Mouse (Mus musculus) heart, embryonic 16.5 days (tissue): ENCODE measurements around the gene Cacng6. TPM values are rescaled to one million over a fixed set of nuclear protein-coding genes. Genes with fewer than 3 reads are reported as not detected.

Experiments used
- ATAC-seq: fragments of 200-750 bp; cut with Nextera tagmentation; replicated peaks from 2 replicates; pipeline ENCODE4 v1.8.0; 2017; ENCODE audit warnings: moderate number of reproducible peaks; ENCODE audit not compliant: insufficient read depth, low FRiP score; ENCODE audit errors: extremely low read depth
- H3K27ac ChIP-seq: fragments of 300-500 bp; sonication (generic); 2 replicates; pipeline ENCODE4 v1.5.1; 2014; ENCODE audit warnings: mild to moderate bottlenecking, low read length, control low read depth, moderate library complexity
- H3K27me3 ChIP-seq: fragments of 300-500 bp; sonication (generic); 2 replicates; pipeline ENCODE4 v1.6.1; 2014; ENCODE audit warnings: low read length, mixed read lengths; ENCODE audit not compliant: control insufficient read depth, insufficient read depth
- H3K36me3 ChIP-seq: fragments of 300-500 bp; sonication (generic); 2 replicates; pipeline ENCODE4 v1.6.1; 2014; ENCODE audit not compliant: control insufficient read depth, insufficient read depth
- H3K4me1 ChIP-seq: fragments of 300-500 bp; sonication (generic); 2 replicates; pipeline ENCODE4 v1.6.1; 2014; ENCODE audit warnings: low read length, mixed read lengths; ENCODE audit not compliant: control insufficient read depth, insufficient read depth
- H3K4me2 ChIP-seq: fragments of 300-500 bp; sonication (generic); 2 replicates; pipeline ENCODE4 v1.6.1; 2014; ENCODE audit warnings: low read depth, mild to moderate bottlenecking, control low read depth, low read length
- H3K4me3 ChIP-seq: fragments of 300-500 bp; sonication (generic); 2 replicates; pipeline ENCODE4 v1.5.1; 2014; ENCODE audit warnings: mild to moderate bottlenecking, control low read depth, low read length
- H3K9ac ChIP-seq: fragments of 300-500 bp; sonication (generic); 2 replicates; pipeline ENCODE4 v1.6.1; 2014; ENCODE audit warnings: low read length, control low read depth
- H3K9me3 ChIP-seq: fragments of 300-500 bp; sonication (generic); replicated peaks from 2 replicates; pipeline ENCODE4 v1.6.1; 2016; ENCODE audit warnings: low read length; ENCODE audit not compliant: control insufficient read depth
- WGBS: fragments of 180-500 bp; shearing (Covaris S2); extraction: QIAGEN DNeasy Blood & Tissue Kit; methylation state at CpG from one replicate; pipeline ENCODE4 v1.1.7; 2014; 5-methylcytosine and 5-hydroxymethylcytosine counted together
- polyA plus RNA-seq: library from polyadenylated mRNA; unstranded; fragments of >200 nt; fragmentation: Nextera tagmentation; extraction: Ambion mirVana; gene quantifications from 2 replicates; pipeline ENCODE4 v1.2.1, GENCODE M21; 2015

Gene Cacng6
- 15.5 and 18.9 TPM in 2 replicates for polyA plus RNA-seq

DNA sequence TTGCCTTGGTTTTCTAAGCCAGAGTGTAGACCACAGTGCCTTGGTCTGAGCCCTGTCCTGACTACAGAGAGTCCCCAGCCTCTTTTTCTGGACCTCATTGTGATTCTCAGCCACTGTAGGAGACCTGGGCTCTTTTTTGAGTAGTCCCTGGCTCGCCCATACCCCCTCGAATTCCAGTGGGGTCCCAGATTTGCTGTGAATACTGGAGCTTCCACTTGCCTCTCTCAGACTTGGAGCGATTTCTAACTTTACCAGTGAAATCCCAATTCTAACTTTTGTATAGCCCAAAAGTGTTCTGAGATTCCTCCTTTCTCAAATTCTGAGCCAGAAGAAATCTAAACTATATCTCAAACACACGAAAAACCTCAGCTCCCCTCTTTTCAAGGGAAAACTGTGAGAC is at the start of gene Cacng6:
Gene Cacng6 (plus strand): TSS at position 301 of the 400 bp plus-strand sequence.
- Histone ChIP-seq H3K9me3 (no peaks in the 10 kb centered on the region), H3K27ac (peak within 1 kb of the TSS; percentile 59), H3K9ac (peak within 1 kb of the TSS; percentile 72), H3K4me3 (peak within 1 kb of the TSS; percentile 51), H3K4me2 (peak within 1 kb of the TSS; percentile 71), H3K27me3 (peaks cover 26% of the 10 kb centered on the region), H3K4me1 (peaks cover 7% of the 10 kb centered on the region; the same call in 1 of the 2 replicates), H3K36me3 (no peaks in the 10 kb centered on the region)
- WGBS: 55% methylated on average over 4 of the region's 4 CpGs
- no peak for ATAC-seq

DNA sequence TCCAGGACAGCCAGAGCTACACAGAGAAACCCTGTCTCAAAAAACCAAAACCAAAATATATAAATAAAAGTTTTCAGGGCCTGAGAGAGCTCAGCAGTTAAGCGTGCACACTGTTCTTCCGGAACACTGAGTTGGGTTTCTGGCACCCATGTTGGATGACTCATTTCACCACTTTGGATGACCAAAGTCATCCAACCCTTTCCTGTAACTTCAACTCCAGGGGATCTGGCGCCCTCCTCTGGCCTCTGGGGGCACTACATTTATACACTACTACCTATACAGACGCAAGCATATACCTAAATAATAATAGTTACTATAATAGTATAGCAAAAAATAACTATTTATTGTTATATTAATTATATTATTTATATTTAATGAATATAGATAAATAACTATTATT is 47.2 kb upstream of the Cacng6 start:
- Histone ChIP-seq H3K4me3 (no peak overlapping the region), H3K9me3 (no peaks in the 10 kb centered on the region), H3K36me3 (no peaks in the 10 kb centered on the region), H3K4me1 (no peaks in the 10 kb centered on the region), H3K9ac (no peak overlapping the region), H3K27ac (no peak overlapping the region), H3K4me2 (no peak overlapping the region), H3K27me3 (no peaks in the 10 kb centered on the region)
- WGBS: 42% methylated on average over 4 of the region's 4 CpGs
- ATAC-seq: no peak

DNA sequence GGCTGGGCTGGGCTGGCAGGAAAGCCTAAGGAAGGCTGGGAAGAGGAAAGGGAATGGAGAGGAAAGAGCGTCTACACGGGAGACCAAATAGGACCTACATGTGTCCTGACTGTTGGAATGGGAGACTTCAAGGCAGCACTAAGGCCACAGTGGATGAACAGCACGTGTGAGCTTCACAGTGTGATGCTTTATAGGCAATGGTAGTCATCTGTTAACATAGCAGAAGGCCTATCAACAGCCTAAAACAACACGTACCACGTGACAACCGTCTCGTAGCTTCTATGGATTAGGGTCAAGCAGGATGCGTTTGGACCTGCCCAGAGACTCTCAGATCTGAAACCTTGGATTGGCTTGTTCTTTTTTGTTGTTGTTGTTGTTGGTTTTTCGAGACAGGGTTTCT is 41.9 kb upstream of the Cacng6 start:
- ATAC-seq: no peak
- Histone ChIP-seq H3K9me3 (no peaks in the 10 kb centered on the region), H3K36me3 (no peaks in the 10 kb centered on the region), H3K4me2 (no peak overlapping the region), H3K27ac (no peak overlapping the region), H3K27me3 (no peaks in the 10 kb centered on the region), H3K4me1 (no peaks in the 10 kb centered on the region), H3K4me3 (no peak overlapping the region), H3K9ac (no peak overlapping the region)
- 75% methylated on average over 9 of the region's 9 CpGs for WGBS

DNA sequence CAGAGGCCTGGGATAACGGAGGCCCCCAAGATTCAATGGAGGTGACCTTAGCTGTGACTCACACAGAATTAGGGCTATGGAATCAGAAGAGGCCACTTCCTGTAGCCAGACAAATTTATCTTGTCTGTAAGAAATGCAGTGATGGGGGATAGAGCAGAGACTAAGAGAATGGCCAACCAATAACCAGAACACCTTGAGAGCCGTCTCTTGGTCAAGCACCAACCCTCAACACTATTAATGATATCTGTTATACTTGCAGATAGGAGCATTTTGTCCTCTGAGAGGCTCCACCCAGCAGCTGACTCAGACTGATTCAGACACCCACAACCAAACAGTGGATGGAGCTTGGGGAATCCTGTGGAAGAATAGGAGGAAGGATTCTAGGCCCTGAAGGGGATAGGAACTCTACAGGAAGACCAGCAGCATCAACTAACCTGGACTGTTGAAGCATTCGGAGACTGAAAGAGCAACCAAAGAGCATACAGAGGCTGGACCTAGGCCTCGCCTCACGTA is 39.1 kb upstream of the Cacng6 start:
- Histone ChIP-seq H3K4me3 (no peak overlapping the region), H3K36me3 (no peaks in the 10 kb centered on the region), H3K27me3 (no peaks in the 10 kb centered on the region), H3K27ac (no peak overlapping the region), H3K9ac (no peak overlapping the region), H3K4me1 (no peaks in the 10 kb centered on the region), H3K4me2 (no peak overlapping the region), H3K9me3 (no peaks in the 10 kb centered on the region)
- 84% methylated on average over 5 of the region's 5 CpGs for WGBS
- ATAC-seq: no peak

DNA sequence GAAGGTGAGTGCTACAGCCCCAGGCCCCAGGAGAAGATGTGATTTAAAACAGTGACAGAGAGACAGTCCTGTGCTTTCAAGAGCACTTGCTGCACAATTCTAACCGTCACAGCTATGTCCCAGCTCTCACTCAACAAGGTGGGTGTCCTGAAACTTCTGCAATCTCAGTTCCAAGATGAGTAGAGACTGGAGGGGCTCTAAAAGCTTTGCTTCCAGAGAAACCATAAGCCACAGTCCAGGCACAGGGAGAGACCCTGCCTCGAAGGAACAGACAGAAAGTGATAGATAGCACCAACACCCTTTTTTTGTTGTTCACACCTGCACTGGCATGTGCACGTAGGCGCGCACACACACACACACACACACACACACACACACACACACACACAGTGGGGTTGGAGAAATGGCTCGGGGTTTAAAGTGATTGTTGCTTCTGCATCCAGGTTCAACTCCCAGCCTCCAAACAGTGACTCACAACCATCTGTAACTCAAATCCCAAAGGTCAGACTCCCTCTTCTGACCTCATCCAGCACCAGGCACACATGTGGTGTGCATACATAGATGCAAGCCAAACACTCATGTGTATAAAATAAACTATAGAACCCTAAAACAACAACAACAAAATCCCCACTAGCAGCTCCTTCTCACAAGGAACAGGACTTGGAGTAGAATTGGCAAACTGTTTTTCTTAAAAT is 37.8 kb upstream of the Cacng6 start:
- H3K4me2 ChIP-seq: no peak overlapping the region
- 70% methylated on average over 6 of the region's 6 CpGs for WGBS
- H3K4me1 ChIP-seq: peaks cover 4% of the 10 kb centered on the region
- H3K36me3 ChIP-seq: no peaks in the 10 kb centered on the region
- no peaks in the 10 kb centered on the region for H3K9me3 ChIP-seq
- no peak overlapping the region for H3K4me3 ChIP-seq
- no peak overlapping the region for H3K9ac ChIP-seq
- H3K27me3 ChIP-seq: peaks cover 2% of the 10 kb centered on the region; the same call in 1 of the 2 replicates
- H3K27ac ChIP-seq: no peak overlapping the region
- ATAC-seq: no peak

DNA sequence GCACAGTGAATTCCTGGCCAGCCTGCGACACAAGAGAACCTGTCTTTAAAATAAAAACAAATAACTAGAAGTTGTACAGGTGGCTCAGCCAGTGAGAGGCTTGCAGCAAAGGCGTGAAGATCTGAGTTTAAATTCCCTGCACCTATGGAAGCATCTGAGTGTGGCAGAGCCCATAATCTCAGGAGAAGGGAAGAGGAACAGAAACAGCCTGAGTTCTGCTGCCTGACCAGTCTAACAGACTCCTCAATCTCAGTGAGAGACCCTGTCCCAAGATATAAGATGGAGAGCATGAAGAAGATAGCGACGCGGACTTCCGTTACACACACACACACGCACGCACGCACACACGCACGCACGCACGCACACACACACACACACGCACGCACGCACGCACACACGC is 36.2 kb upstream of the Cacng6 start:
- H3K27ac ChIP-seq: no peak overlapping the region
- H3K4me1 ChIP-seq: peaks cover 4% of the 10 kb centered on the region
- 77% methylated on average over 18 of the region's 18 CpGs for WGBS
- no peak overlapping the region for H3K4me2 ChIP-seq
- no peaks in the 10 kb centered on the region for H3K36me3 ChIP-seq
- H3K9ac ChIP-seq: no peak overlapping the region
- peaks cover 9% of the 10 kb centered on the region; the same call in 1 of the 2 replicates for H3K27me3 ChIP-seq
- H3K4me3 ChIP-seq: no peak overlapping the region
- H3K9me3 ChIP-seq: no peaks in the 10 kb centered on the region
- ATAC-seq: no peak

DNA sequence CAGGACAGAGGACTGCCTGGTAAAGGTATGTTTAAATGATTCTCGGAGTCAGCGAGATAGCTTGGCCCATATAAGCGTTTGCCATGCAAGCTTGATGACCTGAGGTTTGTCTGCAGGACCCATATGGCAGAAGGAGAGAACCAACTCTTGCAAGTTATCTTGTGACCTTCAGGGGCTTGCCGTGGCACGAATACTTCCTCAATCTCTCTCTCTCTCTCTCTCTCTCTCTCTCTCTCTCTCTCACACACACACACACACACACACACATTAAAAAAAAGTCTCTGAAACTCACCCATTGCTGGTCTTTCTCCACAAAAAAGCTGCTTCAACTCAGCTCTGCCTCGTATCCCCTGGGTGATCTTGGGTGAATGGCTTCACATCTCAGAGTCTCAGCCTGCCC is 35.1 kb upstream of the Cacng6 start:
- Histone ChIP-seq H3K9ac (no peak overlapping the region), H3K4me3 (no peak overlapping the region), H3K4me2 (no peak overlapping the region), H3K36me3 (no peaks in the 10 kb centered on the region), H3K9me3 (no peaks in the 10 kb centered on the region), H3K27ac (no peak overlapping the region), H3K27me3 (peaks cover 9% of the 10 kb centered on the region; the same call in 1 of the 2 replicates), H3K4me1 (peaks cover 4% of the 10 kb centered on the region)
- ATAC-seq: no peak
- 43% methylated on average over 6 of the region's 6 CpGs for whole genome bisulfite sequencing

DNA sequence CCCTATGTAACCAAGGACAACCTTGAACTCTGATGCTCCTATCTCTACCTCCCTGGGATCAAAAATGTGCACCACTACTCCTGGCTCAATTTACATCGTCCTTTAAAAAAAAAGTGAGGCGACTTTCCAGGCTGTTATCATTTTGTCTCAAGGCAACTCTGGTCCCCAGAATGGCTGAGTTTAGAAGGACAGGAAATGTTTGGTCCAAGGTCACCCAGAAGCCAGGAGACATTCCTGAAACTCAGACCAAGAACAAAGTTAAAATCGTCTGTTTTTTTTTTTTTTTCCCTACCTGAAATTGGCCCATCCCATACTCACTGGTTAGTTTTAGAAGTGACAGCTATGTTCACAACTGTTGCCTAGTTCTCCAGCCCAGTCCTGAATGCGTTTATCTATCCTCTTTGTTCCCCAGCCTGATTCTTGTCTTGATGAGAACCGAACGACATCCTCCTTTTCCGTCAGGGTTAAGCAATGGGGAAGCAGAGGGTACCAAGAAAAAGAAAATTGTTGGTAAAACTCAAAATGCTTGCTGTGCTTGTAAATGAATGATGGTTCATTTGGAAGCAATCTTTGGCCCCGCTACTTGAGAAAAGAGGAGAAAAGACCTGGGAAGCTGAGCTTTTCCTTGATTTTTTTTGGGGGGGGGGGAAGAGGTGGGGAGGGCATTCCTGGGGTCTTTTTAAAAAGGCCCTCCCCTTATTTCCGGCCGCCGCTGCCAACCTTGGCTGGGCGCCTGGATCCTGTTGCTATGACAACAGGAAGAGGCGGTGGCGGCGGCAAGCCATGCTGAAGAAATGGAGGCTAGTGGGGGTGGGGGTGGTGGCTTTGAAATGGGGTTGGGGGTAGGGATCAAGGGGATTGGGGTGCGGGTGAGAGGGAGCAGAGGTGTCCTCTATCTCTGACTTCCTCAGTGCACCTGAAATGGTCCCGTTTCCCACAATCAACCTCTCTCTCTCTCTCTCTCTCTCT is 34.3 kb upstream of the Cacng6 start:
- no peaks in the 10 kb centered on the region for H3K36me3 ChIP-seq
- no peaks in the 10 kb centered on the region for H3K9me3 ChIP-seq
- peaks cover 4% of the 10 kb centered on the region for H3K4me1 ChIP-seq
- peak overlapping the region; percentile 42 for H3K4me2 ChIP-seq
- ATAC-seq: no peak
- no peak overlapping the region for H3K27ac ChIP-seq
- WGBS: 2% methylated on average over 15 of the region's 17 CpGs
- H3K9ac ChIP-seq: no peak overlapping the region
- peak overlapping the region; percentile 6; the same call in 1 of the 2 replicates for H3K4me3 ChIP-seq
- peaks cover 9% of the 10 kb centered on the region; the same call in 1 of the 2 replicates for H3K27me3 ChIP-seq
